In genomic region chr7:92826248-92826647, GRCm38 (mm10) we compare ENCODE assay signal across 17 mouse cellular contexts.
"Had no signal": no experiment of that assay in that cellular context is flagged by ENCODE, and none has a peak within 500 bp of the region (broad histone marks: within the 10 kb centered on the region; RNA-seq: fewer than 3 reads in every experiment).

No protein-coding gene starts in this region.

- H3K4me1 ChIP-seq: liver, embryonic 13.5 days; neural tube, embryonic 12.5 days had no signal

- H3K9ac ChIP-seq: liver, embryonic 13.5 days; neural tube, embryonic 12.5 days; neural tube, embryonic 15.5 days; stomach, embryonic 15.5 days had no signal

- H3K4me3 ChIP-seq: left cerebral cortex, adult 2 months; liver, embryonic 13.5 days; neural tube, embryonic 12.5 days; neural tube, embryonic 15.5 days; stomach, embryonic 15.5 days had no signal

- DNase-seq: kidney, postnatal 10 days; kidney, postnatal 36 days; layer of hippocampus, postnatal 36 days; liver, embryonic 13.5 days; lung, adult 2 months; lung, postnatal 14 days; lung, postnatal 4 days; midbrain, embryonic 14.5 days; right cerebral cortex, adult 18-20 months; right cerebral cortex, postnatal 25 days; spleen, adult 18-20 months; thymus, postnatal 25 days had no signal

- H3K27me3 ChIP-seq: liver, embryonic 13.5 days; neural tube, embryonic 12.5 days; neural tube, embryonic 15.5 days; stomach, embryonic 15.5 days had no signal

- H3K9me3 ChIP-seq: liver, embryonic 13.5 days; neural tube, embryonic 12.5 days; neural tube, embryonic 15.5 days; stomach, embryonic 15.5 days had no signal

- H3K36me3 ChIP-seq: liver, embryonic 13.5 days; neural tube, embryonic 12.5 days; stomach, embryonic 15.5 days had no signal

- H3K4me2 ChIP-seq: liver, embryonic 13.5 days; midbrain, embryonic 11.5 days; neural tube, embryonic 12.5 days; neural tube, embryonic 15.5 days; stomach, embryonic 15.5 days had no signal

- H3K27ac ChIP-seq: left cerebral cortex, adult 2 months; liver, embryonic 13.5 days; neural tube, embryonic 12.5 days; neural tube, embryonic 15.5 days; stomach, embryonic 15.5 days had no signal
